Mouse (Mus musculus) myocyte (in vitro differentiated cells): ENCODE results near the gene Hdac7.

Source experiments
- MAX ChIP-seq: IDR thresholded peaks from one replicate; pipeline ENCODE4 v1.6.1; 2011; ENCODE audit warnings: low read depth, mild to moderate bottlenecking, control low read depth
- POLR2A ChIP-seq: IDR thresholded peaks from one replicate; pipeline ENCODE4 v1.6.1; 2011; ENCODE audit warnings: low read depth, mild to moderate bottlenecking, control low read depth, moderate library complexity; ENCODE audit not compliant: insufficient read length

- TF ChIP-seq POLR2A (no peak), MAX (no peak)
These were observed 42.5 kb downstream of the Hdac7 start for GRCm38 (mm10) chr15:97801811-97802210.
